Mouse (Mus musculus): ENCODE results near the gene Tbc1d5.

DNA sequence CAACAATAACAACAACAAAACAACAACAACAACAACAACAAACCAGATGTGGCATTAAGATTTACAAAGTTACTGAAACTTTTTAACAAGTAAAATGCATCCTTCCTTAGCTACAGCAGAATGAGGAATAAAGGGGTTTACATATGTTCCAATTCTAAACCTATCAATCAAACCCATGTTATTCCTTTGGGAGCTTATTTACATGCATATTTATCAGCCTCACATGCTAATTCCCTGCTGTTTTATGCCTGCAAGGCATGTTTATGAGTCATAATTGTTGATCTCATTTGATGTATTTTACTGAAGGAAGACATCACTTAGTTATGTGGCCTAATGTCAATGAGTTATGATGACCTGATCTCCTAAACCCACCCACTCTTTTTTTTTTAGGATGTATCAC, 176.0 kb downstream of the Tbc1d5 start:
- TF ChIP-seq EP300 (IDR thresholded peaks at IDR 0.05; ENCODE audit: insufficient read depth, low read depth, low read length): no peak
- TF ChIP-seq CTCF (IDR thresholded peaks at IDR 0.05; ENCODE audit: low read depth, low read length): no peak
- TF ChIP-seq POLR2A (IDR thresholded peaks at IDR 0.05; ENCODE audit: insufficient read depth, low read length): no peak

All from ES-Bruce4 (cell line).